Comparison of ENCODE assay signal across 8 mouse cellular contexts in the genomic region with DNA sequence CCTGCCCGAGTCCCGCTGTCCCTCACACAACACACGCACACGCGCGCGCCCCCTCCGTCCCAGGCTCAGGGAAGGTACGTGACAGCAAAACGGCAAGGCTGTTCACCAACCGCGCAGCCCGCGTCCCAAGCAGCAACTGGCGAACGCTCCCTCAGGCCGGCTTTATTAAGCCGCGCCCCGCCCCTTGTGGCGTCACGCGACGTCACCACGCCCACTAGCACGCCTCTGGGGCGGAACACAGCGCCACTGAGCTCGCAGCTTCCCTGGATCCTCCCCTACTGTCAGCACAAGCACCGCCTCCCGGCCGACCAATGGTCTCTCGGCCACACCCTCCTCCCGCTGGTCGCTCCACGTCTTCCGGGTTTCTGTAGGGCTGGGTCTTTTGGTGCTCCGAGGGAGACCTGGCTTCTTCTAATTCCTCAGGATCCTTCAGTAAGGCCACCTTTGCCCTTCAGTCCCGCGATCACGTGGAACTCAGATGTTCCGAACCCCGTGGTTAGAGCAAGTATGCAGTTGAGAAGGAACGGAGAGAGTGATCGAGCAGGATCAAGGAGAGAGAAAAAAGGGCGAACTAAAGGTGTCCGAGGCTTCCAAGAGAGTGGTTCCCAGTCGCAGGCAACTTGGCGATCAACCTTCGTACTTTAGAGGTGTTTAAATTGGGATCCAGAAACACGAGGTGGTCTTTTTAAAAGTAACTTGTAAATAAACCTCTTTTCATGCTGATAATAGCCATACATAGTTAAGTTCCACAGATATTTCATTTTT. TPM values are rescaled to one million over a fixed set of nuclear protein-coding genes. Genes with fewer than 3 reads are reported as not detected.
DNase-seq lines count a peak whose midpoint lies in the region; ATAC-seq lines count a peak whose summit lies in the region.

Gene Nabp1, minus strand, starts transcription at position 164 of the 765 bp plus-strand sequence.

- peak; percentile 98 for DNase-seq in adipocyte (ENCODE audit: low spot score)
- peak; percentile 99 for DNase-seq in embryo, embryonic 10 days (ENCODE audit: low spot score)
- DNase-seq in gastrocnemius, postnatal 10 days: peak; percentile 98
- peak; percentile 99 for DNase-seq in induced T-regulatory cell, adult 2 months (ENCODE audit: low read depth)
- peak; percentile 96 to 99 for DNase-seq in left cerebral cortex, adult 9 months (ENCODE audit: low spot score in 2 of 2)
- peak; percentile 98 for DNase-seq in right cerebral cortex, postnatal 14 days
- DNase-seq in urinary bladder, postnatal 36 days (ENCODE audit: low spot score in 2 of 2): peak; percentile 98 to 99

- ATAC-seq in megakaryocyte progenitor cell, adult 5-6 weeks (replicated peaks; ENCODE audit: poor library complexity): peak; percentile 89

RNA-seq across cellular contexts. Expression of gene Nabp1, which starts in this region (rescaled TPM):
- 10 to 100 TPM; 13.3 to 13.9 TPM for total RNA-seq in gastrocnemius, postnatal 10 days (2021)
- total RNA-seq in megakaryocyte progenitor cell, adult 5-6 weeks (2015): 14.9 and 16.0 TPM in 2 replicates
- 27.5 and 28.3 TPM in 2 replicates for total RNA-seq in megakaryocyte progenitor cell, adult 5-6 weeks (2017)

Comparison
In these comparisons a context has a peak if more than half of its experiments do, and no peak if none do; other contexts are left out.
1. Peak in every context shown above with its lines: DNase-seq and ATAC-seq.